Comparison of ENCODE assay signal across 13 mouse cellular contexts in the genomic region with DNA sequence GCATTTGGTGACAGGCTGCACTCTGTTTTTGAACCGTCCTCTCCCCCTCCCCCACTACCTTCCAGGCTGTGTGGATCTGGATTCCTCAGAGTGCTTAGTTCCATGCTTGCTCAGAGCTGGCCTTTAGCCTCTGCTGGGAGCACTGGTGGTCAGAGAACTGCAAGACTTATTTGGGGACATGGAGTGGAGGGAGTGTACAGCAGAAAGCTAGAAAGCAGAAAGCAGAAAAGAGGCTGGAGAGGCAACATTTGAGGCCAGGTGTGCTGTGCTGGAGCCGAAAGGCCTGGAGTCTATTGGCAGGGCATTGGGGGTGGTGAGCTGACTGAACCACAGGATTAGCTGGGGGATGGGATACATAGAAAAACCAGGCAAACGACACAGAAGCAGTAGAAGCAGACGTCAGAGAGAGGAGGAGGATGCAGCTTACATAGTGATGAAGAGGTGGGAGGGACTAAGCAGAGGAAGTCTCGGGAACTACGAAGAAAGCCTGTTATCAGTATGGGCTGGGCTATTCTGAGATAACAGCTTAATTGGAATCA.
A peak's percentile ranks its signal among the peaks of the same experiment; 100 is the strongest.
DNase-seq lines count a peak whose midpoint lies in the region; ATAC-seq and TF ChIP-seq lines count a peak whose summit lies in the region.
"Had no signal": no experiment of that assay in that cellular context is flagged by ENCODE, and none has a peak within 500 bp of the region (broad histone marks: within the 10 kb centered on the region; RNA-seq: fewer than 3 reads in every experiment).

No protein-coding gene starts in this region.

- no peak for TF ChIP-seq POLR2A in small intestine, adult 2 months (IDR thresholded peaks at IDR 0.05; ENCODE audit: low read depth, low read length)

- no peak overlapping the region for H3K4me3 ChIP-seq in heart, embryonic 12.5 days
- H3K4me3 ChIP-seq in liver, embryonic 12.5 days: no peak overlapping the region
- H3K4me3 ChIP-seq in embryonic facial prominence, embryonic 10.5 days: no peak overlapping the region
- H3K4me3 ChIP-seq in small intestine, adult 2 months (ENCODE audit: low read depth, low read length): peak overlapping the region; percentile 20
- H3K4me3 ChIP-seq: layer of hippocampus, adult 2 months; liver, embryonic 15.5 days; megakaryocyte, embryonic 14.5 days had no signal

- TF ChIP-seq CTCF in small intestine, adult 2 months (IDR thresholded peaks at IDR 0.05; ENCODE audit: extremely low read depth, insufficient read length, insufficient replicate concordance, low read depth, low read length): no peak

- DNase-seq in heart, postnatal 14 days: no peak
- no peak for DNase-seq in liver
- DNase-seq in embryonic facial prominence, embryonic 10.5 days (ENCODE audit: low spot score): no peak
- DNase-seq: adrenal gland, postnatal 10 days; right cerebral cortex, postnatal 4 days had no signal

- peaks cover 7% of the 10 kb centered on the region; the same call in 1 of the 2 replicates for H3K9me3 ChIP-seq in heart, embryonic 12.5 days (replicated peaks)
- H3K9me3 ChIP-seq in liver, embryonic 12.5 days (replicated peaks): no peaks in the 10 kb centered on the region
- 0 out of 2 replicates have a peak, but pooled peaks cover 3% of the 10 kb centered on the region for H3K9me3 ChIP-seq in embryonic facial prominence, embryonic 10.5 days
- H3K9me3 ChIP-seq: liver, embryonic 15.5 days; megakaryocyte, embryonic 14.5 days had no signal

- peak overlapping the region; percentile 34; the same call in 1 of the 2 replicates for H3K9ac ChIP-seq in heart, embryonic 12.5 days
- H3K9ac ChIP-seq in liver, embryonic 12.5 days: no peak overlapping the region
- H3K9ac ChIP-seq: liver, embryonic 15.5 days had no signal

- H3K4me1 ChIP-seq in heart, embryonic 12.5 days (replicated peaks): peaks cover 42% of the 10 kb centered on the region
- peaks cover 11% of the 10 kb centered on the region; the same call in 1 of the 2 replicates for H3K4me1 ChIP-seq in liver, embryonic 12.5 days
- H3K4me1 ChIP-seq in embryonic facial prominence, embryonic 10.5 days: peaks cover 24% of the 10 kb centered on the region
- H3K4me1 ChIP-seq in small intestine, adult 2 months (ENCODE audit: control insufficient read depth, insufficient read depth, insufficient read length, low read length): peaks cover 26% of the 10 kb centered on the region
- H3K4me1 ChIP-seq: liver, embryonic 15.5 days; megakaryocyte, embryonic 14.5 days had no signal

- H3K27me3 ChIP-seq in heart, embryonic 12.5 days (replicated peaks): no peaks in the 10 kb centered on the region
- no peaks in the 10 kb centered on the region for H3K27me3 ChIP-seq in liver, embryonic 12.5 days (replicated peaks)
- no peaks in the 10 kb centered on the region for H3K27me3 ChIP-seq in embryonic facial prominence, embryonic 10.5 days (replicated peaks; ENCODE audit: low read depth, poor library complexity, severe bottlenecking)
- no peaks in the 10 kb centered on the region for H3K27me3 ChIP-seq in small intestine, adult 2 months (ENCODE audit: control insufficient read depth, insufficient read depth, low read length)
- H3K27me3 ChIP-seq: CH12.LX; liver, embryonic 15.5 days; megakaryocyte, embryonic 14.5 days had no signal

- WGBS in heart, embryonic 12.5 days: 8% methylated on average over 6 of the region's 6 CpGs
- 13% methylated on average over 6 of the region's 6 CpGs for WGBS in liver, embryonic 12.5 days (ENCODE audit: insufficient replicate concordance)
- WGBS in embryonic facial prominence, embryonic 10.5 days: 36% methylated on average over 6 of the region's 6 CpGs
- 13% methylated on average over 6 of the region's 6 CpGs for WGBS in small intestine, adult 2 months

- peak overlapping the region; percentile 72 for H3K27ac ChIP-seq in heart, embryonic 12.5 days (ENCODE audit: poor library complexity, severe bottlenecking)
- no peak overlapping the region for H3K27ac ChIP-seq in liver, embryonic 12.5 days
- peak overlapping the region; percentile 69 for H3K27ac ChIP-seq in embryonic facial prominence, embryonic 10.5 days (replicated peaks)
- peak overlapping the region; percentile 86 for H3K27ac ChIP-seq in small intestine, adult 2 months (ENCODE audit: insufficient read depth, low read depth, low read length)
- H3K27ac ChIP-seq: layer of hippocampus, adult 2 months; liver, embryonic 15.5 days had no signal

- no peak for ATAC-seq in heart, embryonic 12.5 days (ENCODE audit: insufficient number of reproducible peaks, low FRiP score)
- peak; percentile 40; the same call in 1 of the 2 replicates for ATAC-seq in liver, embryonic 12.5 days
- ATAC-seq in megakaryocyte-erythroid progenitor cell, adult 5-6 weeks (replicated peaks; ENCODE audit: low FRiP score, low TSS enrichment, poor library complexity, severe bottlenecking): no peak

- H3K36me3 ChIP-seq in heart, embryonic 12.5 days: peaks cover 27% of the 10 kb centered on the region
- H3K36me3 ChIP-seq in liver, embryonic 12.5 days: no peaks in the 10 kb centered on the region
- H3K36me3 ChIP-seq in embryonic facial prominence, embryonic 10.5 days (replicated peaks): peaks cover 56% of the 10 kb centered on the region
- peaks cover 4% of the 10 kb centered on the region; the same call in 1 of the 2 replicates for H3K36me3 ChIP-seq in small intestine, adult 2 months (ENCODE audit: control insufficient read depth, insufficient read depth, low read length)
- H3K36me3 ChIP-seq: liver, embryonic 15.5 days had no signal

- no peak overlapping the region for H3K4me2 ChIP-seq in heart, embryonic 12.5 days
- H3K4me2 ChIP-seq in liver, embryonic 12.5 days: no peak overlapping the region
- H3K4me2 ChIP-seq: liver, embryonic 15.5 days had no signal

- intact Hi-C loops in heart, postnatal 14 days (cut with DNase I): no loop called here
